Mouse (Mus musculus) telencephalon, adult 2 months (tissue): ENCODE measurements around the gene Srsf7.
"Not testable (repeated sequence)": the region's sequence is repeated elsewhere in the genome, so short reads cannot be mapped to it uniquely, and the experiment has no call there.

Source experiments
- DNase-seq: peaks from one replicate; pipeline ENCODE4 v3.0.0-alpha.2; 2011; ENCODE audit warnings: low read depth, low spot score

Srsf7 gene

GRCm38 (mm10) chr17:80199160-80199778 lies 7.8 kb downstream of the Srsf7 start:
- DNase-seq, result no peak

DNA sequence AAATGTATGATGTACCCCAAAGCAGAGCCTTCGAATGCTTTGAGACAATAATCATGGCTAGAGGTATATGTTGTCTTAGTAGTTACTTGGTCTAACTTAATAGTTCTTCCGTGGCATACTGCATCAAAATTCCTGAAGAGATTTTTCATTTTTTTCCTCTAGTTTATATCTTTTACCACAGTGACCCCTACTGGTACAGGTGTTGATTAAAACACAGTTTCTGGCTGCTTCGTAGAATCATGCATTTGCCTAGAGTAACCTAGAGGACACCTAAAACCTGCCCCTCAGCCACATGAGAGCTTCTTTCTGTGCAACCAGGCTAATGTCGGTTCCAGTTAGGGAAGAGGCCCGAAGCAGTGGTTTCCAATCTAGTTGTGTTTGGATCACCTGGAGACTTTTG lies 14.0 kb downstream of the Srsf7 start:
- peak; percentile 24 for DNase-seq

GRCm38 (mm10) chr17:80183615-80184014 lies 23.5 kb downstream of the Srsf7 start:
- no peak for DNase-seq

DNA sequence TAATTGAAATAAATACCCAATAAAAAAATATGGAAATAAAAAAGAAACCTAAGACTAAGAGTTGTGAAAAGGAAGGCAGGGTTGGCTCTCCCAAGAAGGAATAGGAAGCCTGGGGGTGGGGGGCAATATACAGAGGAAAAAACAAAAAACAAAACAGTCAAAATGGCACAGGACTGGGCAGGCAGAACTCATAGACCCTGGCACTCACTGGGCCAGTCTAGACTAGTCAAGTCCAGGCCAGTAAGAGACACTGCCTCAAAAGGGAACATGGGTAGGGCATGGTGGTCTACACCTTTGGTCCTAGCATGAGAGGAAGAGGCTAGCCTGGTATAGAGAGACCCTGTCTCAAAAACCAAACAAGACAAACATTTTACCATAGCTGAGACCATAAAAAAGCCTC lies 26.6 kb downstream of the Srsf7 start:
- DNase-seq, result no peak

GRCm38 (mm10) chr17:80179959-80180358 lies 27.1 kb downstream of the Srsf7 start:
- peak; percentile 51 for DNase-seq

DNA sequence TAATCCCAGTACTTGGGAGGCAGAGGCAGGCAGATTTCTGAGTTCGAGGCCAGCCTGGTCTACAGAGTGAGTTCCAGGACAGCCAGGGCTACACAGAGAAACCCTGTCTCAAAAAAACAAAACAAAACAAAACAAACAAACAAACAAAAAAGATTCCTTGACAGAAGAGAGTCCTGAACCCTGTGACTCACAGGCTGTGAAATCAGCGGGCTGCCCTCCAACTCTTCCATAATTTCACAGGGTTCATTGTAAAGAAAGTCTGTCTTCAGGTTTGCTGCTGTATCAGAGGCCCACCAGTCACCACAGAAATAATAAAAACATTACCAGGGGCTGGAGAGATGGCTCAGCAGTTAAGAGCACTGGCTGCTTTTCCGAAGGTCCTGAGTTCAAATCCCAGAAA lies 28.3 kb downstream of the Srsf7 start:
- not testable (repeated sequence) for DNase-seq

GRCm38 (mm10) chr17:80175966-80176365 lies 31.1 kb downstream of the Srsf7 start:
- DNase-seq, result no peak

GRCm38 (mm10) chr17:80175386-80175739 lies 31.7 kb downstream of the Srsf7 start:
- no peak for DNase-seq

GRCm38 (mm10) chr17:80174699-80175385 lies 32.3 kb downstream of the Srsf7 start:
- DNase-seq, result no peak

GRCm38 (mm10) chr17:80174146-80174545 lies 33.0 kb downstream of the Srsf7 start:
- DNase-seq, result no peak

- no peak for DNase-seq
These were observed 33.4 kb downstream of the Srsf7 start for GRCm38 (mm10) chr17:80173708-80174107.

- no peak for DNase-seq
These were observed 34.3 kb downstream of the Srsf7 start for GRCm38 (mm10) chr17:80172761-80173160.

DNA sequence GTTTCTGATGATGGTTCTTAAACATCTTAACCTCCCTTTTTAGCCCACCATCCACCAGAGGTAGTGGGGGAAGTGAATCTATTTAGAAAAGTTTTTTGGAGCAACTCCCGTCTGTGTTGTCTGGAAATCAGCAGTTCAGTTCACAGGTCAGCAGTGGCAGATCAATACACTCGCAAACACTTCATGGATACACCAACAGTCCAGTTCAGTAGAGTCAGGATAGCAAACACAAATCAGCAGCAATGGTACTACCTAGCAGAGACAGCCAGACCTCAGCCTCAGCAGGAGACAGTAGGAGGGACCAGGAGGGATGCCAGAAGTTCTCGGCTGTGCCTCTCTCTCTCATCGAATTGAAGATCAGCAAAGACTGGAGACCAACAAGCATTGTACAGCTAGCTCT lies 35.2 kb downstream of the Srsf7 start:
- no peak for DNase-seq

- DNase-seq, result no peak
These were observed 36.2 kb downstream of the Srsf7 start for GRCm38 (mm10) chr17:80170951-80171350.

GRCm38 (mm10) chr17:80169792-80170191 lies 37.3 kb downstream of the Srsf7 start:
- no peak for DNase-seq

DNA sequence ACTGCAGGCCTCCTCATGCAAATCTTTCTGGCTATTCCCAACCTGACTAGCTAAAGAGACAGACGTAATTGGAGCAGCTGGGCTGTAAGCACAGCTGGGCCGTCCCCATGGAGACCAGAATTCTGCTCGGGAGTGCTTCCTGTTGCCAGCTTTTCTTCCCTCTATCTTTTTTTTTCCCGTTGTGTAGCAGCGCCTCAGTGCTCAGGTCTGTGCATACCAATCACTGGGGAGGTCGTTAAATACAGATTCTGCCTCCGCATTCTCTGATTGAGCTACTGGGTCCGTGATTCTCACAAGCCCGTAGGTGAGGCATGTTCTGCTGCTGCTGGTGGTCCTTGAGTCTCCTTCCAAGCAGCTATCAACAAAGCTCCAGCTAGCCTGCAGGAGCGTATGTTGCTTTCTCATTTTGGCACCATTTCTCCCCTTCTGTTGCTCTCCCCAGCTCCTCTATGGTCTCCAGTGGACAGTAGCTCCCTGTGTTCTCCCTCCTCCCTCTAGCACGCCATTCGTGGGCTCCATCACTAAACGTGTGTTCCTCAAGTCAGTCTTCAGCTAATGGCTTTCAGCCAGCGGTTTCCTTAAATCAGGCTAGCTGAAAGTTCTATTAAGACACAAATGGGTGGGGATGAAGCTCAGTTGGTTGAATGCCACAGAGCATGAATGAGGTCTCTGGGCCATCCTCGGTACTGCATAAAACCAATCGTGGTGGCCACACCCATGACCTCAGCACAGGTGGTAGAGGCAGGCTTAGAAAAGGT lies 38.5 kb downstream of the Srsf7 start:
- DNase-seq, result peak; percentile 85

- DNase-seq, result peak; percentile 60
These were observed 39.3 kb downstream of the Srsf7 start for GRCm38 (mm10) chr17:80167851-80168251.

- DNase-seq, result no peak
These were observed 39.7 kb downstream of the Srsf7 start for GRCm38 (mm10) chr17:80167436-80167835.

DNA sequence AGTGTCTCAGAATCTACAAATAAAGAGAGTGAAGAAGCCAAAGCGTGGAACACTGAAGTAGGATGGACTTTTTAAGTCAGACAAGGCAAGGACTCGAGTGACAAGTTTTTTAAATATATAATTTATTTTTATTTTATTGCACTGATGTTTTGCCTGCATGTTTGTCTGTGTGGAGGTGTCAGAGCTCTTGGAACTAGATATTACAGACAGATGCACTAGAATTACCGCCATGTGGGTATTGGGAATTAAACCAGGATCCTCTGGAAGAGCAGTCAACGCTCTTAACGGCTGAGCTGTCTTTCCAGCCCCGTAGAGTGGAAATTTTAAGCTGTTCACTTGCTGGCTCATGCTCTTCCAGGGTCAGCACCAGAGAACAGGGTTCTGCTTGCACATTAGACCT lies 40.8 kb downstream of the Srsf7 start:
- peak; percentile 53 for DNase-seq

- DNase-seq, result peak; percentile 96
These were observed 41.4 kb downstream of the Srsf7 start for GRCm38 (mm10) chr17:80165741-80166140.

DNA sequence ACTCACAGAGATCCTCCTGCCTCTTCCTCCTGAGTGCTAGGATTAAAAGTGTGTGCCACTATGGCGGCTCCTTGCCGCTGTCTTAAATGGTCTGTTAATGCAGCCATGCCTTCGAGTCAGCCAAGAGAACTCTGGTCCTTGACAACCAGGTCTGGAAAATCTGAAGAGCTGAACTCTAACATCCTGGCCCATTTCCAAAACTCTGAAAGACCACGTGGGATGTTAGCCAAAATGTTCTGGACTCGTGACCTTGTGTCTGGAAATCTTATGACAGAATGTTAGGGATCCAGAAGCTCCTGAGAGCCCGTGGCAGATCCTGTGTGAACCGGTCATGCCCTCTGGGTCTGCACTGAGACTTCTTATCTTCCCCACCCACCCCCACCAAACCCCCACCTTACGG lies 43.1 kb downstream of the Srsf7 start:
- no peak for DNase-seq

GRCm38 (mm10) chr17:80160454-80160853 lies 46.7 kb downstream of the Srsf7 start:
- DNase-seq, result peak; percentile 41

GRCm38 (mm10) chr17:80157489-80157888 lies 49.6 kb downstream of the Srsf7 start:
- DNase-seq, result no peak
